Mouse (Mus musculus) lung, embryonic 16.5 days (tissue): ENCODE measurements around the gene Shisa5. TPM values are rescaled to one million over a fixed set of nuclear protein-coding genes. Genes with fewer than 3 reads are reported as not detected.

Experiments used
- ATAC-seq: fragments of 200-750 bp; cut with Nextera tagmentation; 2 replicates; pipeline ENCODE4 v1.8.0; 2017; ENCODE audit warnings: low read depth, mild to moderate bottlenecking, moderate library complexity
- H3K27ac ChIP-seq: fragments of 300-500 bp; sonication (generic); 2 replicates; pipeline ENCODE4 v1.5.1; 2014; ENCODE audit warnings: mild to moderate bottlenecking, control low read depth, low read length
- H3K27me3 ChIP-seq: fragments of 300-500 bp; sonication (generic); 2 replicates; pipeline ENCODE4 v1.6.1; 2014; ENCODE audit warnings: low read depth, low read length, mixed read lengths; ENCODE audit not compliant: control insufficient read depth, insufficient read depth
- H3K36me3 ChIP-seq: fragments of 300-500 bp; sonication (generic); 2 replicates; pipeline ENCODE4 v1.6.1; 2014; ENCODE audit warnings: low read length; ENCODE audit not compliant: control insufficient read depth, insufficient read depth
- H3K4me1 ChIP-seq: fragments of 300-500 bp; sonication (generic); replicated peaks from 2 replicates; pipeline ENCODE4 v1.6.1; 2014; ENCODE audit warnings: low read length, mixed read lengths; ENCODE audit not compliant: control insufficient read depth, insufficient read depth
- H3K4me2 ChIP-seq: fragments of 300-500 bp; sonication (generic); 2 replicates; pipeline ENCODE4 v1.6.1; 2014; ENCODE audit warnings: low read depth, low read length, control low read depth
- H3K4me3 ChIP-seq: fragments of 300-500 bp; sonication (generic); 2 replicates; pipeline ENCODE4 v1.5.1; 2014; ENCODE audit warnings: mild to moderate bottlenecking, low read length, control low read depth
- H3K9ac ChIP-seq: fragments of 300-500 bp; sonication (generic); 2 replicates; pipeline ENCODE4 v1.6.1; 2014; ENCODE audit warnings: low read length, control low read depth
- H3K9me3 ChIP-seq: fragments of 300-500 bp; sonication (generic); 2 replicates; pipeline ENCODE4 v1.6.1; 2016; ENCODE audit warnings: low read length; ENCODE audit not compliant: control insufficient read depth
- WGBS: fragments of 180-500 bp; shearing (Covaris S2); extraction: QIAGEN DNeasy Blood & Tissue Kit; methylation state at CpG from one replicate; pipeline ENCODE4 v1.1.7; 2014; 5-methylcytosine and 5-hydroxymethylcytosine counted together
- polyA plus RNA-seq: library from polyadenylated mRNA; unstranded; fragments of >200 nt; fragmentation: Nextera tagmentation; extraction: Ambion mirVana; gene quantifications from 2 replicates; pipeline ENCODE4 v1.2.1, GENCODE M21; 2015

The Shisa5 gene
- polyA plus RNA-seq, 1 experiment from 2014 or later, result 120 TPM

DNA sequence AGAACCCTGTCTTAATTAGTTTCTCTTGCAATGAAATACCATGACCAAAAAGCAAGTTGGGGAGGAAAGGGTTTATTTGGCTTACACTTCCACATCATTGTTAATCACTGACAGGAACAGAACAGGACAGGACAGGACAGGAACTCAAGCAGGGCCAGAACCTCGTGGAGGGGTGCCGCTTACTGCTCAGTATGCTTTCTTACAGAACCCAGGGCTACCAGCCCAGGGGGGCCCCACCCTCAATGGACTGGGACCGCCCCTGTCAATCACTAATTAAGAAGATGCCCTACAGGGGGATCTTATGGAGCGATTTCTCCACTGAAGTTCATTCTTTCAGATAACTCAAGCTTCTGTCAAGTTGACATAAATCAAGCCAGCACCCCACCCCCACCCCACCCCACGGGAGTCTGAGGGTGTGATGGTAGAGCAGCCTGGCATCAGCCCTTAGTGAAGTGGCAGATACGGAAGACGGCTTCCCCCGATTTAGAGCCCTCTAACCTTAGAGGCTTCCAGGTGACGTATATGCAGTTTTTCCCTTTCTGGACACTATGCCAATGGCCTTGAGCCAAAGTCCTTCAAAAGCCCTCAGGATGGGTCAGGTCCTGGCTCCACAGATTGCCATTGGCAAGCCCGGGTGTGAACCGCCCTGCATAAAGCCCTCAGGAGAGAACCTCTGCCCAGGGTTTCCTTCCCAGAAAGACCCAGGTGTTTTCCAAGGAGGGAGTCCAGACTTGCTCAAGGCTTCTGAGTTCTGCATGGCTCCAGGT lies 55.6 kb downstream of the Shisa5 start:
- ATAC-seq, result peak; percentile 4; the same call in 1 of the 2 replicates
- H3K4me1 ChIP-seq, result peaks cover 53% of the 10 kb centered on the region
- 13% methylated on average over 11 of the region's 11 CpGs for WGBS

DNA sequence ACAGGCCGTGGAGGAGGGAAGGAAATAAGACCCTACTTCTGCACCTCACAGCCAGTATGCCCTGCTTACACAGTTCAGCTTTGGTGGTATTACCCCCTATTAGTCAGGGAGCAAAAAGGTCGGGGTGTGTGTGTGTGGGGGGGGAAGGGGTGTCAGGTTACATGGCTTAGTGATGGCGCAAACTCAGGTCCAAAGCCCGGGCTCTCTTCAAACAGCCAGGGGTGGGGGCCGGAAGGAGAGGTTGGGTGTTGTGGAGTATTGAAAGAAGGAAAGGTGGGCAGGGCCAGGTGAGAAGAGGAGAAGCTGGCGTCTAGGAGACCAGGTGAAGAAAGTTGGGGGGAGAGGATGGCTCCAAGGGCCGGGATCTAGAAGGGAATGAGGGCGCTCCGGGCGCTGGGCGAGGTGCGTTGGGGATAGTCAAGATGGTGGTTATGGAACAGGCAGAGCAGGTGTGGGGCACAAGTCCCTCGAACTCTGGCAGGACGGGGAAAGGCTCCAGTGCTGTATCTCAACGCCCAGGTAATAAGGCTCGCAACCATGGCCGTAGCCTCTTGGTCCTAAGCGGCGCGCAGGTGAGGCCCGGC lies 56.3 kb downstream of the Shisa5 start:
- Histone ChIP-seq H3K4me1 (peaks cover 60% of the 10 kb centered on the region), H3K36me3 (peaks cover 6% of the 10 kb centered on the region), H3K9me3 (no peaks in the 10 kb centered on the region), H3K4me3 (peak overlapping the region; percentile 86), H3K27ac (peak overlapping the region; percentile 99), H3K9ac (peak overlapping the region; percentile 97), H3K4me2 (peak overlapping the region; percentile 87), H3K27me3 (no peaks in the 10 kb centered on the region)
- peak; percentile 46 for ATAC-seq
- WGBS, result 2% methylated on average over 21 of the region's 21 CpGs

More for the DNA sequence above, 55.6 kb downstream of the Shisa5 start:
- Histone ChIP-seq H3K27ac (peak overlapping the region; percentile 99), H3K4me2 (peak overlapping the region; percentile 87), H3K27me3 (no peaks in the 10 kb centered on the region), H3K36me3 (peaks cover 6% of the 10 kb centered on the region), H3K4me3 (peak overlapping the region; percentile 86), H3K9me3 (no peaks in the 10 kb centered on the region), H3K9ac (peak overlapping the region; percentile 97)

DNA sequence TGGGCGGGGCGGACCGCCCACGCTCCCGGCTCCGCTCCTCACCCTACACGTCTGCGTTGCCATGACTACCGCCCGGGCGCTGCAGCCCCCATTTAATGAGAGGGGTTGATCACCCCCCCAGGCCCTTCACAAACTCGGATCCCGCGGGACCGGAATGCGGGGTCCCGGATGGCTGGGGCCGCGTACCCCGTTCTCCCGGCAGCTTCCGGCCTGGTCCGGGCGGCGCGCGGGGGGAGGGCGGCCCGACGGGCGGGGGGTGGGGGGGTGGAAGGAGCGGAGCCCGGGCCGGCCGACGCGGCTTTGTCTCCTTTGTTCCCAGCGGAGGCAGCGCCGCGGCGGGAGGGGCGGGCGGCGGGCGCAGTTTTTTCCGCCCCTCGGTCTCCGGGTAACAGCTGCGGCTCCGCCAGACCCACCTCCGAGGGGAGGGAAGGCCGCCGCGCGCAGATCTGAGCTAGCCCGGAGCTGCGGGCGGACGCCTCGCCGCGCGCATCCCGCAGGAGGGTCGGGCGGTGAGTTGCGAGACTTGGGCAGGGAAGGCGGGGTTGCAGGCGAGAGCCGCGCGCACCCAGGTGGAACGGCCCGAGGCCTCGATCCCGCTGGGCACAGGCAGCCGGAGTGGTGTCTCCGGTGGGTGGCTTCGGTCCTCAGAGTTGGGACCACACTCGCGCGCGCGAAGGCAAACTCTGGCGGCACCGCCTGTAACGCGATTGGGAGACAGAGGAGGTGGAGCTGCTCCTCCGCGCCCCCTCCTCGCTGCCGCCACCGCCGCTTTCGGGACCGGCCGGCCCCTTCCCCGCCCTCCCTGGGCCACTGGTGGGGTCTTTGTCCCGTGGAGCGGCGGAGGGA lies 57.0 kb downstream of the Shisa5 start, which contains the start of gene Plxnb1:
TSS of gene Plxnb1 (plus strand) at position 253 of the 846 bp plus-strand sequence.
- ATAC-seq, result peak; percentile 48
- H3K9ac ChIP-seq, result peak within 1 kb of the TSS; percentile 97
- H3K27ac ChIP-seq, result peak within 1 kb of the TSS; percentile 99
- H3K9me3 ChIP-seq, result no peaks in the 10 kb centered on the region
- H3K4me1 ChIP-seq, result peaks cover 59% of the 10 kb centered on the region
- H3K36me3 ChIP-seq, result peaks cover 8% of the 10 kb centered on the region
- H3K4me3 ChIP-seq, result peak within 1 kb of the TSS; percentile 86
- 0% methylated on average over 65 of the region's 102 CpGs for WGBS
- H3K4me2 ChIP-seq, result peak within 1 kb of the TSS; percentile 87
- no peaks in the 10 kb centered on the region for H3K27me3 ChIP-seq

DNA sequence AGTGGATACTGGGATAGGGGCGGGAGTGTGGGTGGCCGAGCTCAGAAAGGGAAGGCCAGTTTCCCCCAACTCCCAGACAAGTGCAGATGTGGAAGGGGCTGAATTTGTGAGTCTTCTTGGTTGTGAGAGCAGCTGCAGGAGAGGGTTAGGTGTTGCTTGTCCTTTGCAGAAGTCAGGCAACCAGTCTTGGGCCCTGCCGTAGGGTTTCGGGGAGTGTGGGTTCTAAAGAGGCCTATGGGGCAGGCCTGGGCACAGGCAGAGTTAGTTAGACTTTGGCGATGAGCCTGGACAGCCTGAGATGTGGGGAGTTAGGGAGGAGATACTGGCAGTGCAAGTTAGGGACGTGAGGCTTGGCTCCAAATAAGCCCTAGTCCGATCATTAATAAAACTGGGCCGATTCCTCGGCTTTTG lies 57.9 kb downstream of the Shisa5 start:
- peaks cover 59% of the 10 kb centered on the region for H3K4me1 ChIP-seq
- H3K36me3 ChIP-seq, result peaks cover 12% of the 10 kb centered on the region
- peak overlapping the region; percentile 99 for H3K27ac ChIP-seq
- no peaks in the 10 kb centered on the region for H3K27me3 ChIP-seq
- H3K4me2 ChIP-seq, result peak overlapping the region; percentile 87
- peak overlapping the region; percentile 97 for H3K9ac ChIP-seq
- peak overlapping the region; percentile 86 for H3K4me3 ChIP-seq
- 19% methylated on average over 9 of the region's 9 CpGs for WGBS
- ATAC-seq, result no peak
- no peaks in the 10 kb centered on the region for H3K9me3 ChIP-seq

DNA sequence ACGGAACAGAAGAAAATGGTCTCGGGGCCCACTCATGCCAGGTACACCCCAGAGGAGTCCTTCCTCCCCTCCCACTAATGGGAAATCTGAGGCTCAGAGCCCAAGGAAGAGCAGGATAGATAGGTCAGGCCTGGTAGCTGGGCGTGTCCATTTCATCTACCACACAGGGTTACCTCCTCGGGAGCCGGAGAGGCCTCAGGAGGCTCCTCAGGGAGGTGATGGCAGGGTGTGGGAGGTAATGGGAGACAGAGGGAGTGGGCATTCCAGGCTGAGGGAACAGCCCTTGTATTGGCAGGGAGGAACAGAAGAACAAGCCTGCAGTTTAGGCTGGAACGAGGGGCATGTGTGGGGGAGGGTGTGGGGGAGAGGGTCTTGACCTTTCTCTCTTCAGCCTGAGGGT lies 58.5 kb downstream of the Shisa5 start:
- Histone ChIP-seq H3K36me3 (peaks cover 9% of the 10 kb centered on the region), H3K4me3 (peak overlapping the region; percentile 86), H3K27me3 (no peaks in the 10 kb centered on the region), H3K27ac (peak overlapping the region; percentile 99), H3K4me2 (peak overlapping the region; percentile 87), H3K9ac (peak overlapping the region; percentile 97), H3K9me3 (no peaks in the 10 kb centered on the region), H3K4me1 (peaks cover 59% of the 10 kb centered on the region)
- no peak for ATAC-seq
- WGBS, result 20% methylated on average over 6 of the region's 6 CpGs

DNA sequence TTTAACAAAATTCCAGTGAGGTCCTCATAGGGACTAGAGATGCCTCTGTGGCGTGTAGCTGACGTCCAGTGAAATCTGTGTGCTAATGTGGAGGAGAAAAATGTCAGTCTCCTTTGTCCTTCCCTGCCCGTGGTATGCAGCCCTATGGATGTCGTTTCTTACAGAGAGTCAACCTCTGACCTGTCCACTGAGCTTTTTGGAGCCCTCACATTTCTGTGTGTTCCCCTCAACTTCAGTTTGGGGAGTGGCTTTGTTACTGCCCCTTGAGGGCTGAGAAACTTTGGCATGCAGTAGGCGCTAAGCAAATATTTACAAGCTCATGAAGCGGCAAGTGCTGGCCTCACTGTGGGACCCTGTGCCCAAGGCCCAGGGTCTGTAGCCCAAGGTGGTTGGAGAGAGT lies 58.9 kb downstream of the Shisa5 start:
- H3K4me2 ChIP-seq, result peak overlapping the region; percentile 87
- no peaks in the 10 kb centered on the region for H3K9me3 ChIP-seq
- peaks cover 59% of the 10 kb centered on the region for H3K4me1 ChIP-seq
- H3K4me3 ChIP-seq, result peak overlapping the region; percentile 86
- 18% methylated on average over 6 of the region's 6 CpGs for WGBS
- H3K9ac ChIP-seq, result peak overlapping the region; percentile 97
- peaks cover 9% of the 10 kb centered on the region for H3K36me3 ChIP-seq
- H3K27me3 ChIP-seq, result no peaks in the 10 kb centered on the region
- H3K27ac ChIP-seq, result peak overlapping the region; percentile 99
- ATAC-seq, result no peak

DNA sequence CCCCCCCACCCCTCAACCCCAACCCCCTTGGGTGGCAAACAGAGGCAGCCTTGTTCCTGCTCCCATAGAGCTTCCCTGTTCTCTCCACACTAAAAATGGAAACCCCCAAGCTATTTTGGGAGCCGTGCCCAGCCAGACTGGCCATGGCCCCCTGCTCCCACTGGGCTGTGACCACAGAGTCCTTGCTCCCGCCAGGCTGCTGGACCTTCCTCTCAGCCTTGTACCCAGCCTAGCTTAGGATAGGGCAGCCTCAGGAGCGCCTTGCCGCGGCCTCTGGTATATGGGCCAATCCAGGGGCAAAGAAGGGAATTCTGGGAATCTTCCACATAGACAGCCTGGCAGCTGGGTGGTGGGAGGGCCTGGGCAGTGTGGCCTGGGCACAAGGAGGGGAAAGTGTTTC lies 59.5 kb downstream of the Shisa5 start:
- peak overlapping the region; percentile 30 for H3K4me3 ChIP-seq
- peak overlapping the region; percentile 97 for H3K9ac ChIP-seq

DNA sequence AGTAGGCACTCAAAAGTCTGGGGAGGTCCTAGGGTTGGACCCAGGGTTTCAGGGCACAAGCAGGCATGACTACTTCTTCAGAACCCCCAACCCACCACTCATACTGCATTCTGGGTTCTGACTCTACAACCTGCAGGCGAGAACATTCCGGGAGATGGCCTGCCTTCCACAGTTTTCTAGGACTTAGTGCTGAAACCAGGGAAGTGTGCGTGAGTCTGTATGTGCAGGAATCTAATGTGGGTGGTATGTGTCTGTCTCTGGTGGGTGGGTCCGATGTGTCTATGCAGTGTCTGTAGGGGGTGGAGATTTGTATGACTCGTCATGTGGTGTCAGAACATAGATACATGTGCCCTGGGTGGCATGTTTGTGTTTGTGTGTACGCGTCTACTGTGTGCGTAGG lies 60.0 kb downstream of the Shisa5 start:
- no peak for ATAC-seq
- peaks cover 13% of the 10 kb centered on the region for H3K36me3 ChIP-seq
- H3K9ac ChIP-seq, result peak overlapping the region; percentile 97
- no peaks in the 10 kb centered on the region for H3K27me3 ChIP-seq
- H3K4me2 ChIP-seq, result peak overlapping the region; percentile 87
- H3K4me1 ChIP-seq, result peaks cover 52% of the 10 kb centered on the region
- peak overlapping the region; percentile 99 for H3K27ac ChIP-seq
- no peaks in the 10 kb centered on the region for H3K9me3 ChIP-seq
- H3K4me3 ChIP-seq, result peak overlapping the region; percentile 30; the same call in 1 of the 2 replicates
- WGBS, result 65% methylated on average over 8 of the region's 8 CpGs

More for the DNA sequence above, 59.5 kb downstream of the Shisa5 start:
- Histone ChIP-seq H3K4me1 (peaks cover 58% of the 10 kb centered on the region), H3K9me3 (no peaks in the 10 kb centered on the region), H3K4me2 (peak overlapping the region; percentile 87), H3K27ac (peak overlapping the region; percentile 99), H3K27me3 (no peaks in the 10 kb centered on the region), H3K36me3 (peaks cover 13% of the 10 kb centered on the region)
- WGBS, result 43% methylated on average over 5 of the region's 5 CpGs
- ATAC-seq, result no peak
